Mouse (Mus musculus) hematopoietic stem cell, adult 5-6 weeks (primary cell): ENCODE results near the gene Cyp27a1. TPM values are rescaled to one million over a fixed set of nuclear protein-coding genes. Genes with fewer than 3 reads are reported as not detected.

ENCODE experiments used
- total RNA-seq: library from RNA; stranded (forward); fragments of 172-1452, 232-1000 nt; gene quantifications from 2 replicates; pipeline ENCODE4 v1.2.3, GENCODE M21; 2017

Gene Cyp27a1
- total RNA-seq, 1 experiment from 2014 or later, result 4.9 TPM

Other genes with a start within 250 kb of the Cyp27a1 start
- gene Cnot9, start 207.5 kb upstream of the Cyp27a1 start, total RNA-seq, result 73.4 and 82.5 TPM in 2 replicates
- not detected in 2 replicates for gene Plcd4, start 170.7 kb upstream of the Cyp27a1 start, total RNA-seq
- 62.7 and 63.0 TPM in 2 replicates for gene Usp37, start 169.3 kb upstream of the Cyp27a1 start, total RNA-seq
- gene Zfp142, start 125.3 kb upstream of the Cyp27a1 start, total RNA-seq, result 10.2 and 18.1 TPM in 2 replicates
- gene Bcs1l, start 125.3 kb upstream of the Cyp27a1 start, total RNA-seq, result 14.9 and 25.4 TPM in 2 replicates
- 33.0 and 39.7 TPM in 2 replicates for gene Rnf25, start 112.2 kb upstream of the Cyp27a1 start, total RNA-seq
- 0.15 and 0.25 TPM in 2 replicates for gene Stk36, start 112.1 kb upstream of the Cyp27a1 start, total RNA-seq
- gene Ttll4, start 51.8 kb upstream of the Cyp27a1 start, total RNA-seq, result 23.8 and 25.6 TPM in 2 replicates
- gene Prkag3, start 35.6 kb downstream of the Cyp27a1 start, total RNA-seq, result not detected in 2 replicates
- not detected in 2 replicates for gene Wnt6, start 58.3 kb downstream of the Cyp27a1 start, total RNA-seq
- gene Wnt10a, start 77.9 kb downstream of the Cyp27a1 start, total RNA-seq, result not detected in 2 replicates
- not detected in 2 replicates for gene Cdk5r2, start 141.4 kb downstream of the Cyp27a1 start, total RNA-seq
- not detected in 2 replicates for gene Fev, start 171.8 kb downstream of the Cyp27a1 start, total RNA-seq
- gene Cryba2, start 179.6 kb downstream of the Cyp27a1 start, total RNA-seq, result not detected in 2 replicates
- not detected in 2 replicates for gene Cfap65, start 222.0 kb downstream of the Cyp27a1 start, total RNA-seq
- gene Ihh, start 238.1 kb downstream of the Cyp27a1 start, total RNA-seq, result not detected in 2 replicates